Mouse (Mus musculus): ENCODE data around the gene Ppp1r15a. TPM values are rescaled to one million over a fixed set of nuclear protein-coding genes. Genes with fewer than 3 reads are reported as not detected.
"Not testable (repeated sequence)": the region's sequence is repeated elsewhere in the genome, so short reads cannot be mapped to it uniquely, and the experiment has no call there.

Ppp1r15a gene
- polyA plus RNA-seq, 1 experiment from 2014 or later: 29.6 TPM

DNA sequence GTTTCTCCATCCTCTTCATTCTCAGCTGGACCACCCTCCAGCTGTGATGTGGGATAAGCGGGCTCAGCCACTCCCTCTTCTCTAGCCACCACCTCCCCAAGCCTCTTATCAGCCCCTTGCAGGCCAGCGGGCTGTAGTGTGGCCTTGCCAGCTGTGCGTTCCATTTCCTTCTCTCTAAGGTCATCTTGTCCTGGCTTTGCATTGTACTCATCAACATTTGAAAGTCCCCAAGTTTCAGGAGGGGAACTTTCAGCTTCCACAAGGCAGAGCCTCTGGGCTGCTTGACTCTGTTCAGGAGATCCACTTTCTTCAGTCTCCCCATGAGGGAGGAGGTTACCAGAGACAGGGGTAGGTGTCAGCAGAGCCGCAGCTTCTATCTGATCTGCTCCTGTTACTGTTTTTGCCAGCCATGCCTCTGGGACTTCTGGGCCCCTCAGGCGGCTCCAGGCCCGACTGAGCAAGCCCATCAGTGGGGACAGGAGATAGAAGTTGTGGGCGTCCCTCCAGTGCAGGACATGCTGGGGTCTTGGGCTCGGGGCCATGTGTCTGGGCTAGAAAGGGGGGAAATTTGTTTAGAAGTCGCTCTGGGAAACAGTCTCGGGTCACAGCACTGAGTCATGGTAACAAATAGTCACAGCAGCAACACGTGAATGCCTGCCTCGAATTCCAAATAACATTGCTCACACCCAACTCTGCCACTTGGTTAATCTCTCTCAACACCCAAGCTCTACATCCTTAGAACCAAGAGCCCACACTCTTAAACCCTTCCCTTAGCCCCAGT is 1.0 kb downstream of the Ppp1r15a start:
- H3K9ac ChIP-seq: peak overlapping the region; percentile 92
- peak overlapping the region; percentile 74 for H3K4me2 ChIP-seq (replicated peaks)
- ATAC-seq (ENCODE audit: insufficient number of reproducible peaks, low FRiP score, low TSS enrichment, low read depth): no peak
- H3K4me1 ChIP-seq: peaks cover 40% of the 10 kb centered on the region
- H3K27ac ChIP-seq (replicated peaks): peak overlapping the region; percentile 95
- no peaks in the 10 kb centered on the region for H3K27me3 ChIP-seq
- 20% methylated on average over 12 of the region's 12 CpGs for WGBS
- H3K36me3 ChIP-seq: peaks cover 7% of the 10 kb centered on the region; the same call in 1 of the 2 replicates
- H3K9me3 ChIP-seq (replicated peaks): no peaks in the 10 kb centered on the region
- peak overlapping the region; percentile 89 for H3K4me3 ChIP-seq (replicated peaks)

DNA sequence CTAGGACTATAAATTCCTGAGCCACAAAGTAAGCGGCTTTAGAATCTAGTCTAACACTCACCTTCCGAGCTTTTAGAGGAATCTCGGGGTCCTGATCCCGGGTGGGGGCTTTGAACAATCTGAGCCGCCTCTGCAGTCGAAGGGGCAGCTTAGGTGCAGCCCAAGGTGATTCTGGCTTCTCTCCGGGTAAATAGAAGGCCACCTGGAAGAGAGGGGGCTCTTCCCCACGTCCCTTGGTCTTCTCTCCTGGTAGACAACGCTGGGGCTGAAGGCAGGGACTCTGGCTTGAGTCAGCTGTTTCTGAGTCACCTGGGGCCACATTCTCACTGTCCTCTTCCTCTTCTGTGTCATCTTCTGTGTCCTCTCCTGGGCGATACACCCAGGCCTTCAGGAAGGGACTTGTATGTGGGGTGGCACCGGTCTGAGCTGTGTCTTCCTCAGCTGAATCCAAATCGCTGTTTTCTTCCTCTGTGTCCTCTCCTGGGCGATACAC is 2.3 kb downstream of the Ppp1r15a start:
- Histone ChIP-seq H3K4me3 (replicated peaks) (peak overlapping the region; percentile 7), H3K36me3 (peaks cover 7% of the 10 kb centered on the region; the same call in 1 of the 2 replicates), H3K4me2 (replicated peaks) (peak overlapping the region; percentile 11; the same call in 1 of the 2 replicates), H3K27ac (replicated peaks) (no peak overlapping the region), H3K9ac (no peak overlapping the region), H3K27me3 (no peaks in the 10 kb centered on the region), H3K4me1 (peaks cover 36% of the 10 kb centered on the region), H3K9me3 (replicated peaks) (no peaks in the 10 kb centered on the region)
- no peak for ATAC-seq (ENCODE audit: insufficient number of reproducible peaks, low FRiP score, low TSS enrichment, low read depth)
- 82% methylated on average over 13 of the region's 13 CpGs for WGBS

DNA sequence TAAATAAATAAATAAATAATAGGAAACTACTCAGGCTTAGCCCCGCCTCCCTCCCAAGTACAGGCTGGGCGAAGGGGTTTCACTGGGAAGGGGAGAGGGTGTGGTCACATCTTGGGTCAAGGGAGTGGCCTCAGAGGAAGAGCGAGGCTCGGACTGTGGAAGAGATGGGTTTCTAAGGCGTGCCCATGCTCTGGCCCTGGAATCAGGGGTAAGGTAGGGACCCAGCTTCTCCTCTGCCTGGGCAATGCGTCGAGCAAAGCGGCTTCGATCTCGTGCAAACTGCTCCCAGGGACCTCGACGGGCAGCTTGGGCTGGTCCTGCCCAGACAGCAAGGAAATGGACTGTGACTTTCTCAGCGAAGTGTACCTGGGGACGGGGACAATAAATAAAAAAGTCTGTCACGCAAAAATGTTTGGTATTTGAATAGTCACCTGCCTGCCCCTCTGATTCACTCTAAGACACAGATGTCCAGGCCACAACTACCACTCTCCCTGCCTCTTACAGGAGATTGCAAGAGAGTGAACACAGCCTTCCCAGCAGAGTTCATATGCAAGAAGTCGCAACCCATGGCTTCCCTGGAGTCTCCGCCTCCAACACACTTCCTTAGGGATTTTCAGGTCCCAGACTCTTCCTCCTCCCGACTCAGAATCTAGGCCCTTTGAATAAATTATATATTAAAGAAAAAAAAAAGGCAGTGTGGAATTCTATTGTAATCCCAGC is 3.0 kb downstream of the Ppp1r15a start:
- Histone ChIP-seq H3K9me3 (replicated peaks) (no peaks in the 10 kb centered on the region), H3K9ac (no peak overlapping the region), H3K4me1 (peaks cover 36% of the 10 kb centered on the region), H3K27ac (replicated peaks) (no peak overlapping the region), H3K36me3 (peaks cover 7% of the 10 kb centered on the region; the same call in 1 of the 2 replicates), H3K4me3 (replicated peaks) (peak overlapping the region; percentile 51), H3K27me3 (no peaks in the 10 kb centered on the region), H3K4me2 (replicated peaks) (peak overlapping the region; percentile 11; the same call in 1 of the 2 replicates)
- 69% methylated on average over 18 of the region's 18 CpGs for WGBS
- ATAC-seq (ENCODE audit: insufficient number of reproducible peaks, low FRiP score, low TSS enrichment, low read depth): no peak

DNA sequence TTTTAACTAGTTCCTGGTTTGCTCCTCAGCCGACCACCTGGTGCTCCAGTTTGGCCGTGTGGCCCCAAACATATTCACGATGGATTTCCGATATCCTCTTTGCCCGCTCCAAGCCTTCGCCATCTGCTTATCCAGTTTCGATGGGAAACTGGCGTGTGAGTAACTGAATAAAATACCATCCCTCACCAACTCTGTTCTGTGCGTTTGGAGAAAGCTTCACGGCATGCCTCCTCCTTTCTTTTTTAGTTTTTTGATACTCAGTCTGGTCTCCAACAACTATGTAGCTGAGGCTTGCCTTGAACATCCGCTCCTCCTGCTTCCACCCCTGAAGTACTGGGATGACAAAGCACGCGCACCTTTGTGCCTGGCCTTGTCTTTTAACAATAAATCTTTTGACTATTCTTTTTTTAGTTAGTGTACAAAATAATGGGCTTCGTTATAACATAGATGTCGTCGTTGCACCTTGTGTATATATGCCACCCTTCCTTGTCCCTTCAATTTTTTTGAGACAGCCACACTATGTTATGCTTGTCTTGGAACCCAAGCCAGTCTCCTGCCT is 3.8 kb downstream of the Ppp1r15a start:
- 55% methylated on average over 16 of the region's 16 CpGs for WGBS
- no peak for ATAC-seq (ENCODE audit: insufficient number of reproducible peaks, low FRiP score, low TSS enrichment, low read depth)
- Histone ChIP-seq H3K4me2 (replicated peaks) (peak overlapping the region; percentile 52), H3K9me3 (replicated peaks) (no peaks in the 10 kb centered on the region), H3K36me3 (peaks cover 7% of the 10 kb centered on the region; the same call in 1 of the 2 replicates), H3K9ac (peak overlapping the region; percentile 39; the same call in 1 of the 2 replicates), H3K4me3 (replicated peaks) (peak overlapping the region; percentile 51), H3K4me1 (peaks cover 36% of the 10 kb centered on the region), H3K27ac (replicated peaks) (peak overlapping the region; percentile 92), H3K27me3 (no peaks in the 10 kb centered on the region)

DNA sequence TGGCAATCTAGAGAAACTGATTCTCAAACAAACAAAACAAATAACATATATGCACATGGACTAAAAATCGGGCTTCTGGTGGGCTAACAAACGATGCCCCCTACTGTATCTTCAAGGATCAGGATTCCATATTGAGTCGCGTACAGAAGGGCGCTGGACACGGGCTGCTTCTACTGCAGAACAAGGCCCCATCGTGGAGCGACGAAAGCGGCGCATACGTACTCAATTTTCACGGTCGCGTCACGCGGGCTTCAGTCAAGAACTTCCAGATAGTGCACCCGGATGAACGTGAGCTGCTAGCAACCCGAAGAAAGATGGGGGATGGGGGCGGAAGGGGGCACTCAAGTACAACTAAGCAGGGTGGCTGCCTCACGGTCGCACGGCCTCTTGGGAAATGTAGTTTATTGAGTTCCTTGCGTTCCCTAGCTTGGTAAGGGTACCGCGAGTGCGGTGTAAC is 4.3 kb downstream of the Ppp1r15a start:
- Histone ChIP-seq H3K9me3 (replicated peaks) (no peaks in the 10 kb centered on the region), H3K4me1 (peaks cover 36% of the 10 kb centered on the region), H3K4me3 (replicated peaks) (peak overlapping the region; percentile 51), H3K27ac (replicated peaks) (peak overlapping the region; percentile 92), H3K9ac (peak overlapping the region; percentile 39), H3K4me2 (replicated peaks) (peak overlapping the region; percentile 52), H3K36me3 (peaks cover 7% of the 10 kb centered on the region; the same call in 1 of the 2 replicates), H3K27me3 (no peaks in the 10 kb centered on the region)
- under 1% methylated on average over 28 of the region's 28 CpGs for WGBS
- ATAC-seq (ENCODE audit: insufficient number of reproducible peaks, low FRiP score, low TSS enrichment, low read depth): peak; percentile 79

DNA sequence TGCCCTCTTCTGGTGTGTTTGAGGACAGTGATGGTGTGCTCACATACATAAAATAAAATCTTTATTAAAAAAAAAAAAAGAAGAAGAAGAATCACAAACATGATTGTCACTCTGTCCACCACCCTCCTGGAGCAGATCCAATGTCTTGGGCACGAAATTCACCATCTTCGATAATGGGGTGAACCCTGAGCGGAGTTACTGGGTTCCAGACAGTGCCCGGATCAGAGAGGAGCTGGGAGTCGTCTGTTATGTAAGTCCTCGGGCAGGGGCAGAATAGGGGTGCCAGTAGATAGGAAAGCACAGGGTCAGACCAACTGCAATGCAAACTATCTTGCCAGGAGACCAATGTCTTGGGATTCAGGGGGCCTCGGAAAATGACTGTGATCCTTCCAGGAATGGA is 5.5 kb downstream of the Ppp1r15a start:
- no peak overlapping the region for H3K4me2 ChIP-seq (replicated peaks)
- ATAC-seq (ENCODE audit: insufficient number of reproducible peaks, low FRiP score, low TSS enrichment, low read depth): no peak
- H3K27ac ChIP-seq (replicated peaks): 0 out of 2 replicates have a peak overlapping the region, but pooled peaks have one; percentile 92
- H3K27me3 ChIP-seq: no peaks in the 10 kb centered on the region
- WGBS: 92% methylated on average over 7 of the region's 7 CpGs
- H3K9me3 ChIP-seq (replicated peaks): no peaks in the 10 kb centered on the region
- peaks cover 7% of the 10 kb centered on the region; the same call in 1 of the 2 replicates for H3K36me3 ChIP-seq
- no peak overlapping the region for H3K4me3 ChIP-seq (replicated peaks)
- H3K9ac ChIP-seq: no peak overlapping the region
- peaks cover 37% of the 10 kb centered on the region for H3K4me1 ChIP-seq

DNA sequence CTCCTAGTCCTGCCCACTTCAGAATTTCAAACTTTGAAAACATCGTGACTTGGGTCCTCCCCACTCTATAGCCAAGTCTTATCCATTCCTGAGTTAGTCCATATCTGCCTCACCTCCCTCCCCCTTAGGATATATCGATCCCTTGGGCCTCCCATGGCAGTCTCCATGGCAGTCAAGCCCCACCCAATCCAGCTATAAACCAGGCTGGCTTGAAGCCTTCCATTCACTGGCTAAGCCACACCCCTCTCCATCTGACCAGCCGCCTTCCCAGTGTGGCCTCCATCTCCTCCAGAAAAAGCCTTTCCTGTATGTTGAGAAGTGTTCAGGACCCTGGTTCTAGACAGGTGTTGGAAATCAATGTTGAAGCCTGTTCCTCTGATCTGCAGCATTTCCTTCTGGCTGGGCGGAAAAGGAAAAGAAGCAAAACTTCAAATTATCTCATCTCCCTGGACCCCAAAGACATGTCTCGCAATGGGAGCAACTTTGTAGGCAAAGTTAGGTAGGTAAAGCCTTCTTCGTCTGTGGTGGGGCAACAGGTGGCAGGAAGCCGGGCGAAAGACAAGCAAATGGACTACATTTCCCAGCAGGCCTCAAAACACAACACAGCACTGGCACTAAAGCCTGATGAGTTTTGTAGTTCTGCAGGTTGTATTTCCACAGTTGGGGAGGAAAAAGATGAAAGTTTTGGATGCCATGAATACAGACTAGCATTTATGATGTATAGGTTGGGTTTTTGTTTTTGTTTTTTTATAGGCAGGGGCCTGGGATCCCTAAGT is 6.5 kb downstream of the Ppp1r15a start:
- H3K27ac ChIP-seq (replicated peaks): no peak overlapping the region
- H3K9me3 ChIP-seq (replicated peaks): no peaks in the 10 kb centered on the region
- no peaks in the 10 kb centered on the region for H3K27me3 ChIP-seq
- peaks cover 7% of the 10 kb centered on the region; the same call in 1 of the 2 replicates for H3K36me3 ChIP-seq
- no peak overlapping the region for H3K4me3 ChIP-seq (replicated peaks)
- WGBS: 78% methylated on average over 8 of the region's 8 CpGs
- H3K9ac ChIP-seq: no peak overlapping the region
- peaks cover 32% of the 10 kb centered on the region for H3K4me1 ChIP-seq
- no peak overlapping the region for H3K4me2 ChIP-seq (replicated peaks)
- ATAC-seq (ENCODE audit: insufficient number of reproducible peaks, low FRiP score, low TSS enrichment, low read depth): no peak

DNA sequence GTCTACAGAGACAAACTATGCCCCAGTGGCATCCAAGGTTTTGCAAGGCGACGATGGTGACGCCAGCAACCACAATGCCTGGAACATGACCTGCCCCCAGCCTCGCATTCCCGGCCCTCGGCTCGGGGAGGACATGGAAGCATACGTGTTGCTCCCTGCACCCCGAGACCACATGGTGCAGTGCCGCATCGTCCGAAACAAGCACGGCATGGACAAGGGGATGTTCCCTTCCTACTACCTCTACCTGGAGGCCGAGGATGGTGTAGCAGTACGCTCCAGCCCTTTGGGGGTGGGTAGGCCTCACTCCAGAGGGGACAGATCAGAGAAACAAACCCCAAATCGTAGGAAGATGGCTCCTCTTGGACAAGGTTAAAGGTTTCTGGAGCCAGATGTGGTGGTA is 7.5 kb downstream of the Ppp1r15a start:
- Histone ChIP-seq H3K36me3 (peaks cover 4% of the 10 kb centered on the region; the same call in 1 of the 2 replicates), H3K4me2 (replicated peaks) (no peak overlapping the region), H3K4me3 (replicated peaks) (no peak overlapping the region), H3K27me3 (no peaks in the 10 kb centered on the region), H3K4me1 (peaks cover 26% of the 10 kb centered on the region), H3K27ac (replicated peaks) (no peak overlapping the region), H3K9me3 (replicated peaks) (no peaks in the 10 kb centered on the region), H3K9ac (no peak overlapping the region)
- 92% methylated on average over 16 of the region's 16 CpGs for WGBS
- no peak for ATAC-seq (ENCODE audit: insufficient number of reproducible peaks, low FRiP score, low TSS enrichment, low read depth)

DNA sequence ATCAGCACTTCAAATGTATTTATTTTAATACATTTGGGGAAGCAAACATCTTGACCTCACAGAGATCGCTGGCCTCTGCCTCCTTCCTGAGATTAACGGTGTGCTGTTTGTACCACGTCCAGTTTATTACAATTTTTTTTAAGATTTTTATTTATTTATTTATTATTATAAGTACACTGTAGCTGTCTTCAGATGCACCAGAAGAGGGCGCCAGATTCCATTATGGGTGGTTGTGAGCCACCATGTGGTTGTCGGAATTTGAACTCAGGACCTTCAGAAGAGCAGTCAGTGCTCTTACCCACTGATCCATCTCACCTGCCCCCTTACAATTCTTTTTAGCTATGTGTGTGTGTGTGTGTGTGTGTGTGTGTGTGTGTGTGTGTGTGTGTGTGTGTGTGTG is 9.2 kb downstream of the Ppp1r15a start:
- not testable (repeated sequence) for ATAC-seq (ENCODE audit: insufficient number of reproducible peaks, low FRiP score, low TSS enrichment, low read depth); H3K9me3 ChIP-seq (replicated peaks); H3K27me3 ChIP-seq; H3K4me2 ChIP-seq (replicated peaks); H3K27ac ChIP-seq (replicated peaks); H3K4me3 ChIP-seq (replicated peaks); H3K36me3 ChIP-seq; H3K9ac ChIP-seq
- H3K4me1 ChIP-seq: peaks cover 13% of the 10 kb centered on the region; the same call in 1 of the 2 replicates
- WGBS: 68% methylated on average over 5 of the region's 5 CpGs

DNA sequence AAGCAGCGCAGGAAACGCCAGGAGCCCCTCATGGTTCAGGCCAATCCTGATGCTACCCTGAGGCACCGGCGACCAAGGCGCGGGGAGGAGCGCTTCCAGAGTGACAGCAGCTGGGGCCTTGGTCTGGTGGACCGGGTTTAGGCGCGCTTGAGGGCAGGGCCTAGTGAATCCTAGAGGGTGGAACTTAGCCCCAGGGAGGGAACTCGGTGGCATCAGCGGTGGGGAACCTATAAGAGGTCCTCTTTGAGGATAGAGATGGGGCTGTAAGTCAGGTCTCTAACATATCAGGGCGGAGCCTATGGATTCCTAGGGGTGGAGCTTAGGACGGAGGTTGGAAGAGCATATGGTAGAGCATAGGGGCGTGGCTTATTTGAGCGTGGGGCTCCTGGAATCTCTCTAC is 10.6 kb downstream of the Ppp1r15a start:
- H3K4me3 ChIP-seq (replicated peaks): no peak overlapping the region
- H3K36me3 ChIP-seq: no peaks in the 10 kb centered on the region
- H3K4me2 ChIP-seq (replicated peaks): peak overlapping the region; percentile 29
- H3K27ac ChIP-seq (replicated peaks): peak overlapping the region; percentile 28
- 23% methylated on average over 16 of the region's 16 CpGs for WGBS
- peak; percentile 68; the same call in 1 of the 2 replicates for ATAC-seq (ENCODE audit: insufficient number of reproducible peaks, low FRiP score, low TSS enrichment, low read depth)
- no peak overlapping the region for H3K9ac ChIP-seq
- H3K4me1 ChIP-seq: peaks cover 7% of the 10 kb centered on the region; the same call in 1 of the 2 replicates
- H3K27me3 ChIP-seq: no peaks in the 10 kb centered on the region
- H3K9me3 ChIP-seq (replicated peaks): no peaks in the 10 kb centered on the region
